In the genomic region with DNA sequence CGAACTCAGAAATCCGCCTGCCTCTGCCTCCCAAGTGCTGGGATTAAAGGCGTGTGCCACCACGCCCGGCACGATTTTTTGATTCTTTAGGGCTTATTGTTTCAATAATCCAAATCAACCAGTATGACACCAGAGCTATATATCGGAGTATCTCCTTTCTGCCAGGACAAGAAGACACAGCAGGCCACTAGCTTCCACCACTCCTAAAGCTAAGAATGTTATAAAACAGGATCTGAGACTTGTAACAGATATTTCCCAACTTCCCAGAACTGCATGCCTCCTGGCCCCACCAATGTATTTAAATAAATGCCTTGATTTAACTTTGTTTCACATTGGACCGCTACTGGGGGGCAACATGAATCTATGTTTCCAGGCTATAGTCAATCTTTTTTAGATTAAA, we compare ENCODE assay signal across 27 mouse cellular contexts. TPM values are rescaled to one million over a fixed set of nuclear protein-coding genes. Genes with fewer than 3 reads are reported as not detected.
DNase-seq lines count a peak whose midpoint lies in the region; ATAC-seq lines count a peak whose summit lies in the region.
"Had no signal": no experiment of that assay in that cellular context is flagged by ENCODE, and none has a peak within 500 bp of the region (broad histone marks: within the 10 kb centered on the region; RNA-seq: fewer than 3 reads in every experiment).

No protein-coding gene starts in this region.

- no peaks in the 10 kb centered on the region for H3K4me1 ChIP-seq in heart, embryonic 12.5 days (replicated peaks)
- H3K4me1 ChIP-seq: embryonic facial prominence, embryonic 10.5 days; embryonic facial prominence, embryonic 12.5 days; forebrain, embryonic 13.5 days; forebrain, embryonic 15.5 days had no signal

- no peak overlapping the region for H3K9ac ChIP-seq in heart, embryonic 12.5 days
- H3K9ac ChIP-seq: embryonic facial prominence, embryonic 12.5 days; forebrain, embryonic 13.5 days; forebrain, embryonic 15.5 days; forebrain, postnatal 0 days had no signal

- no peaks in the 10 kb centered on the region for H3K9me3 ChIP-seq in heart, embryonic 12.5 days (replicated peaks)
- H3K9me3 ChIP-seq: embryonic facial prominence, embryonic 10.5 days; embryonic facial prominence, embryonic 12.5 days; forebrain, embryonic 13.5 days; forebrain, embryonic 15.5 days; G1E had no signal

- intact Hi-C loops in heart, postnatal 36 days (cut with DNase I) = no loop called here

- ATAC-seq in heart, embryonic 12.5 days (ENCODE audit: insufficient number of reproducible peaks, low FRiP score) = no peak
- peak; percentile 49 for ATAC-seq in megakaryocyte, adult 5-6 weeks (ENCODE audit: poor library complexity, severe bottlenecking)
- ATAC-seq: CD4-positive, CD25-positive, alpha-beta regulatory T cell, adult 4 months; forebrain, embryonic 13.5 days; forebrain, embryonic 15.5 days; forebrain, postnatal 0 days; Patski had no signal

- H3K4me3 ChIP-seq in heart, embryonic 12.5 days = no peak overlapping the region
- H3K4me3 ChIP-seq: embryonic facial prominence, embryonic 10.5 days; embryonic facial prominence, embryonic 12.5 days; forebrain, embryonic 13.5 days; forebrain, embryonic 15.5 days had no signal

- no peak overlapping the region for H3K27ac ChIP-seq in heart, embryonic 12.5 days (ENCODE audit: poor library complexity, severe bottlenecking)
- H3K27ac ChIP-seq: embryonic facial prominence, embryonic 10.5 days; embryonic facial prominence, embryonic 12.5 days; forebrain, embryonic 13.5 days; forebrain, embryonic 15.5 days had no signal

- WGBS in heart, embryonic 12.5 days = 84% methylated on average over 8 of the region's 8 CpGs

- no peaks in the 10 kb centered on the region for H3K36me3 ChIP-seq in heart, embryonic 12.5 days
- H3K36me3 ChIP-seq: embryonic facial prominence, embryonic 10.5 days; embryonic facial prominence, embryonic 12.5 days; forebrain, embryonic 15.5 days; G1E had no signal

- H3K4me2 ChIP-seq in heart, embryonic 12.5 days = no peak overlapping the region
- H3K4me2 ChIP-seq: embryonic facial prominence, embryonic 12.5 days; forebrain, embryonic 13.5 days; forebrain, embryonic 15.5 days had no signal

- no peaks in the 10 kb centered on the region; the same call in 1 of the 2 replicates for H3K27me3 ChIP-seq in heart, embryonic 12.5 days (replicated peaks)
- H3K27me3 ChIP-seq: CH12.LX; forebrain, embryonic 13.5 days; forebrain, embryonic 15.5 days had no signal

- DNase-seq in heart, adult 11 months = peak; percentile 51
- peak; percentile 56 for DNase-seq in R1 (ENCODE audit: low read depth, low spot score)
- DNase-seq in kidney, postnatal 36 days = no peak
- DNase-seq in heart, postnatal 36 days = no peak
- DNase-seq: adrenal gland, adult 8-10 months; adrenal gland, postnatal 14 days; adrenal gland, postnatal 36 days; B cell, adult 2 months; cerebellum, adult 11-12 months; cerebellum, adult 2 months; cerebellum, adult 9-10 months; cerebellum, postnatal 10 days; cerebellum, postnatal 25 days; forebrain, postnatal 0 days had no signal

RNA-seq across cellular contexts. Expression of gene Pla2g10, which starts 16.9 kb away (rescaled TPM):
- polyA plus RNA-seq in heart, embryonic 12.5 days (2016; fragmentation: Nextera tagmentation; extraction: Ambion mirVana) = 0.18 TPM in 1 of 2 replicates, not detected in the other
- not detected in 2 replicates for total RNA-seq in megakaryocyte, adult 5-6 weeks (2015)
- total RNA-seq in megakaryocyte, adult 5-6 weeks (2017) = not detected in 2 replicates
- total RNA-seq in heart, postnatal 36 days (2021) = not detected
- total RNA-seq: adrenal gland, adult 18-20 months; adrenal gland, adult 8-10 months; adrenal gland, postnatal 14 days; adrenal gland, postnatal 36 days; CH12.LX; forebrain, postnatal 0 days; G1E had no signal
- polyA plus RNA-seq: CD4-positive, CD25-positive, alpha-beta regulatory T cell, adult 4 months; cerebellum, adult 2 months; cortical plate, adult 2 months; embryonic facial prominence, embryonic 12.5 days; forebrain, embryonic 11.5 days; forebrain, embryonic 15.5 days; G1E; Patski had no signal

RNA-seq across cellular contexts. Expression of gene Rrn3, which starts 32.8 kb away (rescaled TPM):
- 61.0 and 63.6 TPM in 2 replicates for polyA plus RNA-seq in heart, embryonic 12.5 days (2016; fragmentation: Nextera tagmentation; extraction: Ambion mirVana)
- total RNA-seq in megakaryocyte, adult 5-6 weeks (2015) = 14.5 and 16.3 TPM in 2 replicates
- 24.6 and 26.3 TPM in 2 replicates for total RNA-seq in megakaryocyte, adult 5-6 weeks (2017)
- total RNA-seq in heart, postnatal 36 days (2021) = 10 to 100 TPM; 37.9 to 40.0 TPM

Comparison
In these comparisons a context has a peak if more than half of its experiments do, and no peak if none do; other contexts are left out.
1. DNase-seq: peak in heart, adult 11 months (single experiment) and R1 (single experiment); none in kidney, postnatal 36 days (0 of 2) and heart, postnatal 36 days (0 of 2).